26 mouse cellular contexts compared by ENCODE assay signal in genomic region chr13:114685368-114685767, GRCm38 (mm10).
DNase-seq lines count a peak whose midpoint lies in the region; ATAC-seq and TF ChIP-seq lines count a peak whose summit lies in the region.
"Had no signal": no experiment of that assay in that cellular context is flagged by ENCODE, and none has a peak within 500 bp of the region (broad histone marks: within the 10 kb centered on the region; RNA-seq: fewer than 3 reads in every experiment).

No protein-coding gene starts in this region.

- no peaks in the 10 kb centered on the region for H3K27me3 ChIP-seq in heart, embryonic 12.5 days (replicated peaks)
- H3K27me3 ChIP-seq: CH12.LX; embryonic facial prominence, embryonic 12.5 days; forebrain, embryonic 12.5 days had no signal

- no peak for TF ChIP-seq CTCF in brain, embryonic 14.5 days (IDR thresholded peaks at IDR 0.05; ENCODE audit: borderline replicate concordance, extremely low read depth, insufficient read depth, insufficient read length)

- 0 out of 2 replicates have a peak, but pooled peaks cover 3% of the 10 kb centered on the region for H3K4me1 ChIP-seq in heart, embryonic 12.5 days (replicated peaks)
- H3K4me1 ChIP-seq: embryonic facial prominence, embryonic 10.5 days; embryonic facial prominence, embryonic 12.5 days; forebrain, embryonic 10.5 days; forebrain, embryonic 12.5 days had no signal

- no peak for TF ChIP-seq POLR2A in brain, embryonic 14.5 days (IDR thresholded peaks at IDR 0.05; ENCODE audit: borderline replicate concordance, extremely low read depth, insufficient read depth, insufficient read length, poor library complexity, severe bottlenecking)

- no peaks in the 10 kb centered on the region for H3K36me3 ChIP-seq in heart, embryonic 12.5 days
- H3K36me3 ChIP-seq: embryonic facial prominence, embryonic 10.5 days; embryonic facial prominence, embryonic 12.5 days; forebrain, embryonic 10.5 days; forebrain, embryonic 12.5 days; G1E had no signal

- peak; percentile 13 for DNase-seq in heart, adult 11 months
- DNase-seq in brain, embryonic 14.5 days (ENCODE audit: low read depth) = peak; percentile 7
- DNase-seq in retina, postnatal 1 day = peak; percentile 17
- no peak for DNase-seq in cerebellum, postnatal 36 days
- DNase-seq: adrenal gland, adult 8-10 months; adrenal gland, postnatal 14 days; adrenal gland, postnatal 36 days; B cell, adult 2 months; cerebellum, adult 11 months; cerebellum, adult 18-20 months; cerebellum, adult 8-10 months; cerebellum, adult 9-11 months; cerebellum, postnatal 14 days had no signal

- H3K27ac ChIP-seq in heart, embryonic 12.5 days (ENCODE audit: poor library complexity, severe bottlenecking) = no peak overlapping the region
- H3K27ac ChIP-seq: embryonic facial prominence, embryonic 10.5 days; embryonic facial prominence, embryonic 12.5 days; forebrain, embryonic 10.5 days; forebrain, embryonic 12.5 days had no signal

- ATAC-seq in heart, embryonic 12.5 days (ENCODE audit: insufficient number of reproducible peaks, low FRiP score) = no peak
- no peak for ATAC-seq in megakaryocyte-erythroid progenitor cell, adult 5-6 weeks (replicated peaks; ENCODE audit: low FRiP score, low TSS enrichment, poor library complexity, severe bottlenecking)
- ATAC-seq: activated CD4-positive, CD25-positive, alpha-beta regulatory T cell, adult 4 months; CD4-positive, CD25-positive, alpha-beta regulatory T cell, adult 4 months; forebrain, embryonic 14.5 days; forebrain, embryonic 16.5 days had no signal

- H3K9ac ChIP-seq in heart, embryonic 12.5 days = no peak overlapping the region
- H3K9ac ChIP-seq: embryonic facial prominence, embryonic 12.5 days; forebrain, embryonic 12.5 days had no signal

- H3K4me3 ChIP-seq in heart, embryonic 12.5 days = no peak overlapping the region
- H3K4me3 ChIP-seq: embryonic facial prominence, embryonic 10.5 days; embryonic facial prominence, embryonic 12.5 days; erythroblast, embryonic 14.5 days; forebrain, embryonic 10.5 days; forebrain, embryonic 12.5 days had no signal

- no peak overlapping the region for H3K4me2 ChIP-seq in heart, embryonic 12.5 days
- H3K4me2 ChIP-seq: embryonic facial prominence, embryonic 12.5 days; forebrain, embryonic 12.5 days had no signal

- WGBS in heart, embryonic 12.5 days = 71% methylated on average over 4 of the region's 4 CpGs

- H3K9me3 ChIP-seq in heart, embryonic 12.5 days (replicated peaks) = no peaks in the 10 kb centered on the region
- H3K9me3 ChIP-seq: embryonic facial prominence, embryonic 10.5 days; embryonic facial prominence, embryonic 12.5 days; forebrain, embryonic 10.5 days; forebrain, embryonic 12.5 days; G1E had no signal

Comparison
In these comparisons a context has a peak if more than half of its experiments do, and no peak if none do; other contexts are left out.
1. DNase-seq: peak in heart, adult 11 months (single experiment), brain, embryonic 14.5 days (single experiment) and retina, postnatal 1 day (single experiment); none in cerebellum, postnatal 36 days (0 of 2).